Mouse (Mus musculus): ENCODE results near the gene Lmbrd1.

- TF ChIP-seq CTCF (IDR thresholded peaks at IDR 0.05; ENCODE audit: control insufficient read depth, insufficient read depth, insufficient replicate concordance, low read depth, low read length) = no peak
- TF ChIP-seq POLR2A (IDR thresholded peaks at IDR 0.05; ENCODE audit: control insufficient read depth, low read depth, low read length) = no peak
Observed at GRCm38 (mm10) chr1:24732286-24732685, 53.9 kb downstream of the Lmbrd1 start.

All from testis, adult 2 months (tissue).